Mouse (Mus musculus): ENCODE measurements around the gene Fam126a.

- no peak for TF ChIP-seq CTCF (IDR thresholded peaks at IDR 0.05; ENCODE audit: extremely low read depth, insufficient read depth, insufficient read length, insufficient replicate concordance)
- TF ChIP-seq POLR2A (IDR thresholded peaks at IDR 0.05; ENCODE audit: low read depth, low read length), result no peak
Observed at GRCm38 (mm10) chr5:24020380-24020779, 10.1 kb downstream of the Fam126a start.

Data from spleen, adult 2 months (tissue).